Mouse (Mus musculus) CH12.LX (cell line): ENCODE results near the gene Adamtsl4. TPM values are rescaled to one million over a fixed set of nuclear protein-coding genes. Genes with fewer than 3 reads are reported as not detected.
A peak's percentile ranks its signal among the peaks of the same experiment; 100 is the strongest.

ENCODE experiments used
- DNase-seq: peaks from one replicate; pipeline ENCODE4 v3.0.0-alpha.2; 2013; ENCODE audit errors: extremely low read depth
- H3K27ac ChIP-seq: 2 replicates; pipeline ENCODE4 v1.5.1; 2012; ENCODE audit warnings: low read depth, mild to moderate bottlenecking, control low read depth, moderate library complexity; ENCODE audit not compliant: insufficient read depth
- H3K27me3 ChIP-seq: replicated peaks from 2 replicates; pipeline ENCODE3; 2012; ENCODE audit warnings: inconsistent platforms
- H3K36me3 ChIP-seq, 2 experiments: replicated peaks in 1 of 2; 2 replicates each; pipeline versions ENCODE3 to v1.6.1; 2012; ENCODE audit warnings: inconsistent platforms in 1 of 2, low read length in 1 of 2, mild to moderate bottlenecking in 1 of 2, mixed read lengths in 1 of 2, moderate library complexity in 1 of 2; ENCODE audit not compliant: control insufficient read depth in 1 of 2, insufficient read depth in 1 of 2
- H3K4me1 ChIP-seq, 2 experiments: 2 replicates each; pipeline ENCODE4 v1.6.1; 2012; ENCODE audit warnings: inconsistent platforms in 1 of 2, moderate library complexity in 1 of 2; ENCODE audit not compliant: insufficient read depth in 2 of 2, control insufficient read depth in 1 of 2
- H3K4me2 ChIP-seq: 2 replicates; pipeline ENCODE4 v1.6.1; 2012; ENCODE audit warnings: low read depth, mild to moderate bottlenecking, control low read depth; ENCODE audit not compliant: poor library complexity, insufficient read depth, severe bottlenecking
- H3K4me3 ChIP-seq, 3 experiments: fragments of 150-350 bp in 1 of 3; sonication (generic) in 1 of 3; replicated peaks in 1 of 3; 2 replicates each; pipeline versions ENCODE3 to v1.5.1; 2011 to 2012; ENCODE audit warnings: low read depth in 2 of 3, low read length in 2 of 3, mild to moderate bottlenecking in 2 of 3, moderate library complexity in 2 of 3, control low read depth in 1 of 3, improper control_type of control experiment in 1 of 3, inconsistent platforms in 1 of 3, mixed read lengths in 1 of 3; ENCODE audit not compliant: poor library complexity in 1 of 3
- H3K79me2 ChIP-seq: replicated peaks from 2 replicates; pipeline ENCODE4 v1.6.1; 2012; ENCODE audit warnings: mild to moderate bottlenecking, moderate library complexity; ENCODE audit not compliant: control insufficient read depth, poor library complexity, insufficient read depth, severe bottlenecking; ENCODE audit errors: extremely low read depth
- H3K9ac ChIP-seq: 2 replicates; pipeline ENCODE4 v1.6.1; 2012; ENCODE audit warnings: low read depth, mild to moderate bottlenecking, control low read depth, moderate library complexity; ENCODE audit not compliant: insufficient read depth
- H3K9me3 ChIP-seq: replicated peaks from 2 replicates; pipeline ENCODE3; 2012; ENCODE audit warnings: low read length, inconsistent platforms, mixed read lengths
- BHLHE40 ChIP-seq: IDR thresholded peaks from 2 replicates; pipeline ENCODE4 v1.6.1; 2011; ENCODE audit warnings: mild to moderate bottlenecking, low read depth, low read length, improper control_type of control experiment
- CHD2 ChIP-seq: IDR thresholded peaks from 2 replicates; pipeline ENCODE4 v1.6.1; 2011; ENCODE audit warnings: low read length, improper control_type of control experiment
- CTCF ChIP-seq, 2 experiments: IDR thresholded peaks in 1 of 2; conservative IDR thresholded peaks in 1 of 2; 2 replicates each; pipeline ENCODE4 v1.5.1; 2011 to 2012; ENCODE audit warnings: low read depth in 2 of 2, low read length in 2 of 2, improper control_type of control experiment in 1 of 2, inconsistent platforms in 1 of 2, mild to moderate bottlenecking in 1 of 2, moderate library complexity in 1 of 2
- ELF1 ChIP-seq: IDR thresholded peaks from 2 replicates; pipeline ENCODE4 v1.6.1; 2014; ENCODE audit warnings: low read depth, mild to moderate bottlenecking, inconsistent platforms, low read length, improper control_type of control experiment
- EP300 ChIP-seq: IDR thresholded peaks from 2 replicates; pipeline ENCODE4 v1.6.1; 2011; ENCODE audit warnings: low read length, improper control_type of control experiment
- ETS1 ChIP-seq: conservative IDR thresholded peaks from 2 replicates; pipeline ENCODE4 v1.6.1; 2012; ENCODE audit warnings: low read depth, mild to moderate bottlenecking, inconsistent platforms, low read length, improper control_type of control experiment, moderate library complexity
- GABPA ChIP-seq: IDR thresholded peaks from 2 replicates; pipeline ENCODE4 v1.6.1; 2012; ENCODE audit warnings: low read depth, low read length, improper control_type of control experiment, inconsistent platforms; ENCODE audit not compliant: insufficient replicate concordance
- KAT2A ChIP-seq: IDR thresholded peaks from 2 replicates; pipeline ENCODE4 v1.6.1; 2012; ENCODE audit warnings: low read length, improper control_type of control experiment, inconsistent platforms; ENCODE audit not compliant: insufficient replicate concordance
- MAZ ChIP-seq: IDR thresholded peaks from 2 replicates; pipeline ENCODE4 v1.6.1; 2012; ENCODE audit warnings: low read depth, mild to moderate bottlenecking, inconsistent platforms, low read length, improper control_type of control experiment, moderate library complexity
- MEF2A ChIP-seq: IDR thresholded peaks from 2 replicates; pipeline ENCODE4 v1.6.1; 2014; ENCODE audit warnings: low read depth, mild to moderate bottlenecking, inconsistent platforms, low read length, improper control_type of control experiment, borderline replicate concordance
- MYC ChIP-seq: IDR thresholded peaks from 2 replicates; pipeline ENCODE4 v1.6.1; 2011; ENCODE audit warnings: low read depth, mild to moderate bottlenecking, improper control_type of control experiment, low read length
- NELFE ChIP-seq: IDR thresholded peaks from 2 replicates; pipeline ENCODE4 v1.6.1; 2011; ENCODE audit warnings: low read depth, low read length, improper control_type of control experiment
- NRF1 ChIP-seq: IDR thresholded peaks from 2 replicates; pipeline ENCODE4 v1.6.1; 2014; ENCODE audit warnings: low read depth, mild to moderate bottlenecking, inconsistent platforms, low read length, improper control_type of control experiment, moderate library complexity
- POLR2A ChIP-seq: IDR thresholded peaks from 2 replicates; pipeline ENCODE4 v1.6.1; 2011; ENCODE audit warnings: low read depth, mild to moderate bottlenecking, improper control_type of control experiment, low read length
- POLR2AphosphoS2 ChIP-seq: IDR thresholded peaks from 2 replicates; pipeline ENCODE4 v1.6.1; 2011; ENCODE audit warnings: low read depth, low read length, improper control_type of control experiment
- RAD21 ChIP-seq: IDR thresholded peaks from 2 replicates; pipeline ENCODE4 v1.6.1; 2011; ENCODE audit warnings: low read depth, mild to moderate bottlenecking, low read length, improper control_type of control experiment, moderate library complexity
- RCOR1 ChIP-seq: conservative IDR thresholded peaks from 2 replicates; pipeline ENCODE4 v1.6.1; 2012; ENCODE audit warnings: low read depth, mild to moderate bottlenecking, inconsistent platforms, low read length, improper control_type of control experiment
- SIN3A ChIP-seq: IDR thresholded peaks from 2 replicates; pipeline ENCODE4 v1.6.1; 2012; ENCODE audit warnings: low read length, improper control_type of control experiment, inconsistent platforms
- TBP ChIP-seq: conservative IDR thresholded peaks from 2 replicates; pipeline ENCODE4 v1.6.1; 2011; ENCODE audit warnings: low read depth, low read length, improper control_type of control experiment
- TCF12 ChIP-seq: IDR thresholded peaks from 2 replicates; pipeline ENCODE4 v1.6.1; 2014; ENCODE audit warnings: low read depth, mild to moderate bottlenecking, inconsistent platforms, low read length, improper control_type of control experiment
- UBTF ChIP-seq: IDR thresholded peaks from 2 replicates; pipeline ENCODE4 v1.6.1; 2012; ENCODE audit warnings: low read depth, mild to moderate bottlenecking, inconsistent platforms, low read length, improper control_type of control experiment, moderate library complexity
- USF2 ChIP-seq: conservative IDR thresholded peaks from 2 replicates; pipeline ENCODE4 v1.6.1; 2011; ENCODE audit warnings: low read depth, low read length, improper control_type of control experiment
- ZC3H11A ChIP-seq: IDR thresholded peaks from 2 replicates; pipeline ENCODE4 v1.6.1; 2012; ENCODE audit warnings: low read depth, mild to moderate bottlenecking, inconsistent platforms, low read length, improper control_type of control experiment
- ZKSCAN1 ChIP-seq: IDR thresholded peaks from 2 replicates; pipeline ENCODE4 v1.6.1; 2012; ENCODE audit warnings: low read depth, inconsistent platforms, low read length, improper control_type of control experiment, borderline replicate concordance
- ZMIZ1 ChIP-seq: IDR thresholded peaks from 2 replicates; pipeline ENCODE4 v1.6.1; 2012; ENCODE audit warnings: low read depth, mild to moderate bottlenecking, inconsistent platforms, low read length, improper control_type of control experiment
- ZNF384 ChIP-seq: IDR thresholded peaks from 2 replicates; pipeline ENCODE4 v1.6.1; 2012; ENCODE audit warnings: low read depth, low read length, improper control_type of control experiment, inconsistent platforms
- dilution Hi-C: fragments of 300-500 bp; cut with MboI; formaldehyde crosslinking; loops from 2 replicates; pipeline ENCODE4 v1.14.3; 2020; ENCODE audit warnings: low sequenced_read_pairs; ENCODE audit not compliant: extremely low pct_unique_long_range_greater_than_20kb, extremely low pct_ligation_motif_present
- in situ Hi-C: fragments of 300-500 bp; cut with MboI; formaldehyde crosslinking; loops from 3 replicates; pipeline ENCODE4 v1.14.3; 2019; ENCODE audit warnings: low sequenced_read_pairs, low pct_ligation_motif_present, low pct_unique_long_range_greater_than_20kb, mixed read lengths
- polyA plus RNA-seq: library from polyadenylated mRNA; unstranded; fragments of >175 nt; gene quantifications from 2 replicates; pipeline ENCODE4 v1.2.1, GENCODE M21; 2012; ENCODE audit warnings: low read depth; ENCODE audit not compliant: insufficient read length
- total RNA-seq, 2 experiments: library from RNA; depleted of rRNA; stranded (reverse); fragments of 300-350 nt in 1 of 2; fragments of >200 nt in 1 of 2; gene quantifications; 2 replicates each; pipeline ENCODE4 v1.2.3; 2012 to 2014

Gene Adamtsl4
- total and polyA plus RNA-seq, 3 experiments, result 0.10 to 0.85 TPM; not detected in 1

GRCm38 (mm10) chr3:95675301-95676092 is 12.2 kb downstream of the Adamtsl4 start (continued):
- TF ChIP-seq MEF2A, result peak; percentile 31; the same call in 1 of the 2 replicates
- peak; percentile 78 to 92 for TF ChIP-seq CTCF (conservative IDR thresholded peaks at IDR 0.05 in 1 of 2, IDR thresholded peaks at IDR 0.05 in 1 of 2; ENCODE audit: low read depth in 2 of 2, low read length in 2 of 2)
- no peak for TF ChIP-seq KAT2A
- no peak for TF ChIP-seq ZMIZ1
- TF ChIP-seq EP300, result no peak
- no peak for TF ChIP-seq ZC3H11A
- TF ChIP-seq POLR2AphosphoS2, result no peak
- TF ChIP-seq ZNF384, result no peak
- TF ChIP-seq NRF1, result peak; percentile 29; the same call in 1 of the 2 replicates
- TF ChIP-seq SIN3A, result peak; percentile 75
- TF ChIP-seq GABPA, result no peak

GRCm38 (mm10) chr3:95674812-95675211 is 12.9 kb downstream of the Adamtsl4 start:
- H3K9ac ChIP-seq, result peak overlapping the region; percentile 37
- peak overlapping the region; percentile 61; the same call in 1 of the 2 replicates for H3K4me2 ChIP-seq
- no peak for DNase-seq
- in situ Hi-C loops, result no loop called here
- TF ChIP-seq CHD2 (peak; percentile 47; the same call in 1 of the 2 replicates), BHLHE40 (0 out of 2 replicates have a peak, but pooled peaks have one; percentile 38), NELFE (no peak), MYC (no peak), UBTF (0 out of 2 replicates have a peak, but pooled peaks have one; percentile 37), POLR2AphosphoS2 (no peak), MEF2A (no peak), TBP (0 out of 2 replicates have a peak, but pooled peaks have one; percentile 69)
- H3K27me3 ChIP-seq, result no peaks in the 10 kb centered on the region
- H3K36me3 ChIP-seq, result peaks cover 0 to 9% of the 10 kb centered on the region in 2 experiments
- H3K79me2 ChIP-seq, result peaks cover 9% of the 10 kb centered on the region
- H3K9me3 ChIP-seq, result no peaks in the 10 kb centered on the region
- H3K27ac ChIP-seq, result peak overlapping the region; percentile 88
- H3K4me3 ChIP-seq, result peak overlapping the region in 1 of 3 experiments; percentile 17
- H3K4me1 ChIP-seq, result peaks cover 36 to 71% of the 10 kb centered on the region in 2 experiments
- dilution Hi-C loops, result no loop called here

GRCm38 (mm10) chr3:95674236-95674635 is 13.5 kb downstream of the Adamtsl4 start:
- DNase-seq, result peak; percentile 94
- dilution Hi-C loops (no loop called here), in situ Hi-C loops (no loop called here)
- H3K4me1 ChIP-seq, result peaks cover 37 to 77% of the 10 kb centered on the region in 2 experiments
- H3K4me2 ChIP-seq, result peak overlapping the region; percentile 98
- peaks cover 0 to 13% of the 10 kb centered on the region in 2 experiments for H3K36me3 ChIP-seq
- peak overlapping the region; percentile 88 for H3K27ac ChIP-seq
- H3K79me2 ChIP-seq, result peaks cover 14% of the 10 kb centered on the region
- H3K4me3 ChIP-seq, result no peak overlapping the region
- H3K27me3 ChIP-seq, result no peaks in the 10 kb centered on the region
- no peaks in the 10 kb centered on the region for H3K9me3 ChIP-seq
- peak overlapping the region; percentile 87 for H3K9ac ChIP-seq
- peak; percentile 42; the same call in 1 of the 2 replicates for TF ChIP-seq EP300
- TF ChIP-seq POLR2A, result no peak
- TF ChIP-seq MEF2A, result no peak; the same call in 1 of the 2 replicates
- TF ChIP-seq ZNF384, result no peak
- no peak for TF ChIP-seq TBP
- TF ChIP-seq POLR2AphosphoS2, result no peak
- TF ChIP-seq RAD21, result no peak
- no peak for TF ChIP-seq NELFE
- TF ChIP-seq GABPA, result no peak
- peak; percentile 85 for TF ChIP-seq BHLHE40
- TF ChIP-seq ZMIZ1, result no peak
- peak; percentile 92 for TF ChIP-seq MAZ
- TF ChIP-seq SIN3A, result no peak
- peak; percentile 79 for TF ChIP-seq TCF12
- no peak for TF ChIP-seq USF2
- TF ChIP-seq RCOR1, result no peak
- TF ChIP-seq ETS1, result peak; percentile 90
- TF ChIP-seq ZC3H11A, result no peak
- no peak for TF ChIP-seq CTCF (conservative IDR thresholded peaks at IDR 0.05 in 1 of 2, IDR thresholded peaks at IDR 0.05 in 1 of 2; ENCODE audit: low read depth in 2 of 2, low read length in 2 of 2)
- TF ChIP-seq ELF1, result peak; percentile 70
- no peak for TF ChIP-seq ZKSCAN1
